Mouse (Mus musculus) kidney, adult 11 months (tissue): ENCODE data around the gene Tgm2.

ENCODE experiments used
- DNase-seq: peaks from one replicate; pipeline ENCODE4 v3.0.0; 2022

Gene Tgm2

GRCm38 (mm10) chr2:158139628-158140027 is 6.6 kb downstream of the Tgm2 start:
- no peak for DNase-seq

GRCm38 (mm10) chr2:158138778-158139177 is 7.5 kb downstream of the Tgm2 start:
- no peak for DNase-seq

GRCm38 (mm10) chr2:158137771-158138170 is 8.5 kb downstream of the Tgm2 start:
- DNase-seq: no peak

GRCm38 (mm10) chr2:158136205-158136604 is 10.0 kb downstream of the Tgm2 start:
- DNase-seq: peak; percentile 80

GRCm38 (mm10) chr2:158133050-158133449 is 13.2 kb downstream of the Tgm2 start:
- DNase-seq: no peak

- no peak for DNase-seq
These were observed 13.9 kb downstream of the Tgm2 start for GRCm38 (mm10) chr2:158132320-158132719.

- DNase-seq: no peak
These were observed 14.9 kb downstream of the Tgm2 start for GRCm38 (mm10) chr2:158131197-158131835.

GRCm38 (mm10) chr2:158130391-158130986 is 15.7 kb downstream of the Tgm2 start:
- DNase-seq: peak; percentile 97

- DNase-seq: no peak
These were observed 16.8 kb downstream of the Tgm2 start for GRCm38 (mm10) chr2:158129291-158130002.

- DNase-seq: no peak
These were observed 17.6 kb downstream of the Tgm2 start for GRCm38 (mm10) chr2:158128461-158129130.

- no peak for DNase-seq
These were observed 18.4 kb downstream of the Tgm2 start for GRCm38 (mm10) chr2:158127872-158128271.

- no peak for DNase-seq
These were observed 19.0 kb downstream of the Tgm2 start for GRCm38 (mm10) chr2:158127245-158127644.

- DNase-seq: peak; percentile 85
These were observed 23.4 kb downstream of the Tgm2 start for GRCm38 (mm10) chr2:158122814-158123213.

GRCm38 (mm10) chr2:158121645-158122326 is 24.4 kb downstream of the Tgm2 start:
- DNase-seq: peak; percentile 84

- no peak for DNase-seq
These were observed 25.4 kb downstream of the Tgm2 start for GRCm38 (mm10) chr2:158120868-158121267.

- no peak for DNase-seq
These were observed 26.0 kb downstream of the Tgm2 start for GRCm38 (mm10) chr2:158120211-158120610.

GRCm38 (mm10) chr2:158119145-158119544 is 27.1 kb downstream of the Tgm2 start:
- no peak for DNase-seq

GRCm38 (mm10) chr2:158116653-158117052 is 29.6 kb downstream of the Tgm2 start:
- DNase-seq: no peak

- DNase-seq: no peak
These were observed 30.3 kb downstream of the Tgm2 start for GRCm38 (mm10) chr2:158115838-158116453.

- no peak for DNase-seq
These were observed 31.3 kb downstream of the Tgm2 start for GRCm38 (mm10) chr2:158114931-158115330.

GRCm38 (mm10) chr2:158113591-158114257 is 32.5 kb downstream of the Tgm2 start:
- peak; percentile 95 for DNase-seq

GRCm38 (mm10) chr2:158109516-158109915 is 36.7 kb downstream of the Tgm2 start:
- no peak for DNase-seq
